Mouse (Mus musculus): ENCODE data around the gene Tmem104. TPM values are rescaled to one million over a fixed set of nuclear protein-coding genes. Genes with fewer than 3 reads are reported as not detected.

Tmem104 gene
- polyA plus RNA-seq, 1 experiment: 24.1 TPM

DNA sequence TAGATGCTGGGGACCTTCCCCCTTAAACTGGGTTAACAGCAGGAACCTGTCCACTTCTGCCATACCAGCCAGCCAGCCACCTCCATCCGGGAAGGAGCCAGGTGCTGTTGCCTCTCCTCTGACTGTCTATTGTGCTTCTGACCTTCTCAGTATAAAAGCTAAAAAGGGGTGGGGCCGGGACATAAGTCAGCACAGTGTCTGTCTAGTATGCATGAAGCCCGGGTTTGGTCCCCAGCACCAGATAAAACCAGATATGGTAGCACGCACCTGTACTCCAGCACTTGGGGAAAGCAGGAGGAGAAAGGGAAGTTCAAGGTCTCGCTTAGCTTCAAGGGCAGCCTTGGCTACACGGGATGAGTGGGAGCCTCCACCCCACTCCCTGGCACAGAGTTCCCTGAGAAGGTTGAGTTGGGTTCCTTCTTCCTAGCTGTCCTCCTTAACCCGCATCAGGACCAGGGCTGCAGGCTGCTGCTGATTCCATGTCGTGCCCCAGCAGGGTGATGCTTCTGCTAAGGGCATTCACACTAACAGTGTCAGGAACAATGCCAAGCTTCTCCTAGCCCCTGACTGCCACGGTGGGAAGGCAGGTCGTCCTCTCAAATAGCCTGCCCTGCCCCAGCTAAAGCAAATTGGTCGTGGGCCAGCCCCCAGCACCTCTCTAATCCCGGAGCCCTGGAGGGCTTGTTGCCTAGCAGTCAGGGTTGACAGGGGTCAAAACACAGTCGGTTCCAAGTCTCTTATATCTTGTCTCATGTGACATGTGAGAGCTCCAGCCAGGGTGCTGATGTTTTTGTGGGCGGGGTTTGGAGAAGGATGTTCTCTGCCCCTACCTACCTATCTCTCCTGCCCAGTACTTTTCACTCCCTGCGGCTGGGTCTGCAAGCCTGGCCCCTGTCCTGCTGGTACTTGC is 42.0 kb downstream of the Tmem104 start:
- DNase-seq: no peak
- Histone ChIP-seq H3K4me1 (replicated peaks; ENCODE audit: control insufficient read depth, insufficient read depth, low read length) (peaks cover 97% of the 10 kb centered on the region), H3K4me3 (ENCODE audit: control insufficient read depth, insufficient read depth, low read length) (no peak overlapping the region), H3K36me3 (ENCODE audit: control insufficient read depth, insufficient read depth, low read length) (no peaks in the 10 kb centered on the region), H3K27ac (ENCODE audit: control insufficient read depth, insufficient read depth, low read length) (peak overlapping the region; percentile 86; the same call in 1 of the 2 replicates), H3K27me3 (ENCODE audit: control insufficient read depth, insufficient read depth, low read length) (no peaks in the 10 kb centered on the region)
- WGBS: 72% methylated on average over 15 of the region's 15 CpGs
- no peak for TF ChIP-seq CTCF (IDR thresholded peaks at IDR 0.05; ENCODE audit: borderline replicate concordance, control insufficient read depth, extremely low read depth, insufficient read depth, low read length, poor library complexity)
- TF ChIP-seq POLR2A (IDR thresholded peaks at IDR 0.05; ENCODE audit: control insufficient read depth, extremely low read depth, insufficient read depth, low read length, poor library complexity): no peak

- Histone ChIP-seq H3K4me1 (replicated peaks; ENCODE audit: control insufficient read depth, insufficient read depth, low read length) (peaks cover 92% of the 10 kb centered on the region), H3K4me3 (ENCODE audit: control insufficient read depth, insufficient read depth, low read length) (peak overlapping the region; percentile 20)
These were observed 44.1 kb downstream of the Tmem104 start for GRCm38 (mm10) chr11:115231168-115231915.

GRCm38 (mm10) chr11:115231924-115232323 is 44.6 kb downstream of the Tmem104 start:
- no peak overlapping the region for H3K4me3 ChIP-seq (ENCODE audit: control insufficient read depth, insufficient read depth, low read length)
- TF ChIP-seq CTCF (IDR thresholded peaks at IDR 0.05; ENCODE audit: borderline replicate concordance, control insufficient read depth, extremely low read depth, insufficient read depth, low read length, poor library complexity): no peak
- no peak for TF ChIP-seq POLR2A (IDR thresholded peaks at IDR 0.05; ENCODE audit: control insufficient read depth, extremely low read depth, insufficient read depth, low read length, poor library complexity)
- DNase-seq: no peak
- no peaks in the 10 kb centered on the region for H3K36me3 ChIP-seq (ENCODE audit: control insufficient read depth, insufficient read depth, low read length)
- WGBS: 46% methylated on average over 9 of the region's 9 CpGs
- no peaks in the 10 kb centered on the region for H3K27me3 ChIP-seq (ENCODE audit: control insufficient read depth, insufficient read depth, low read length)
- H3K4me1 ChIP-seq (replicated peaks; ENCODE audit: control insufficient read depth, insufficient read depth, low read length): peaks cover 92% of the 10 kb centered on the region
- H3K27ac ChIP-seq (ENCODE audit: control insufficient read depth, insufficient read depth, low read length): peak overlapping the region; percentile 99

More at GRCm38 (mm10) chr11:115231168-115231915, 44.1 kb downstream of the Tmem104 start:
- Histone ChIP-seq H3K27me3 (ENCODE audit: control insufficient read depth, insufficient read depth, low read length) (no peaks in the 10 kb centered on the region), H3K36me3 (ENCODE audit: control insufficient read depth, insufficient read depth, low read length) (no peaks in the 10 kb centered on the region), H3K27ac (ENCODE audit: control insufficient read depth, insufficient read depth, low read length) (peak overlapping the region; percentile 99)
- 0 out of 2 replicates have a peak, but pooled peaks have one; percentile 30 for TF ChIP-seq POLR2A (IDR thresholded peaks at IDR 0.05; ENCODE audit: control insufficient read depth, extremely low read depth, insufficient read depth, low read length, poor library complexity)
- no peak for TF ChIP-seq CTCF (IDR thresholded peaks at IDR 0.05; ENCODE audit: borderline replicate concordance, control insufficient read depth, extremely low read depth, insufficient read depth, low read length, poor library complexity)
- DNase-seq: peak; percentile 79
- WGBS: 14% methylated on average over 14 of the region's 14 CpGs

GRCm38 (mm10) chr11:115232889-115233288 is 45.6 kb downstream of the Tmem104 start:
- Histone ChIP-seq H3K4me3 (ENCODE audit: control insufficient read depth, insufficient read depth, low read length) (no peak overlapping the region), H3K27ac (ENCODE audit: control insufficient read depth, insufficient read depth, low read length) (peak overlapping the region; percentile 99), H3K27me3 (ENCODE audit: control insufficient read depth, insufficient read depth, low read length) (no peaks in the 10 kb centered on the region), H3K4me1 (replicated peaks; ENCODE audit: control insufficient read depth, insufficient read depth, low read length) (peaks cover 87% of the 10 kb centered on the region), H3K36me3 (ENCODE audit: control insufficient read depth, insufficient read depth, low read length) (no peaks in the 10 kb centered on the region)
- DNase-seq: no peak
- 90% methylated on average over 5 of the region's 5 CpGs for WGBS
- TF ChIP-seq CTCF (IDR thresholded peaks at IDR 0.05; ENCODE audit: borderline replicate concordance, control insufficient read depth, extremely low read depth, insufficient read depth, low read length, poor library complexity) (no peak), POLR2A (IDR thresholded peaks at IDR 0.05; ENCODE audit: control insufficient read depth, extremely low read depth, insufficient read depth, low read length, poor library complexity) (no peak)

DNA sequence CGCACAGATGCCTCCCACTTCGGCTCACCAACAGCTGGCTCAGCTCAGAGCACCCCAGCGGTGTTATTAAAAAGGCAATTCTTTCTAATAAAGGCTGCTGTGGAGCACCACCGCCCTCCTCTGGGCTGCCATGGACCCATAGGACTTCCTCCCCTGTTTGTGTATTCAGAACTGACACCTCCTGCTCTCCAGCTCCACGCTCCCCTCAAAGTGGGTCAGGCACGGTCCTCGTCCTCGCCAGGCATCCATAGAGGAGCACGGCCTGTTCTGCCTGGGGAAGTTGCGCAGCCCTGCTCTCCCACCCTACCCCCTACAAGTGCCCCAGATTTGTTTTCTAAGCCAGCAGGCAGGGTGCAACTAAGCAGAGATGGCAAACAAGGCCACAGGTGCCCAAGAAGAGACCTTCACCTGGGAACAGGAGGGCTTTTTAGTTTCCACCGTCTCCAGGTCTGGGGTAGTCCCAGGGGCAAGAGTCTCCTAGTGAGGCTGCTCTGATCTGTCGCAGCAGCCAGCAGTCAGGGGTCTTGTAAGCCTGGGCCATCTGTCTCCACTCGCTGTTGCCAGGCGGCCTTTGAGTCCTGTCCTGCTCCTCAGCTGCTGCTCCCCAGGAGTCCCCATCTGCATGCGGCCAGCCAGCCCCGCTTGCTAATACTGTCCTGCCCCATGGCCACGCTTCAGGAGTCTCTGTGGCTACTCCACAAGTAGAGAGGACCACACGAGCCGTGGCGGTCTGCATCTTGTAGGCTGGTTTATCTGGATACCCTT is 46.4 kb downstream of the Tmem104 start:
- Histone ChIP-seq H3K36me3 (ENCODE audit: control insufficient read depth, insufficient read depth, low read length) (no peaks in the 10 kb centered on the region), H3K27ac (ENCODE audit: control insufficient read depth, insufficient read depth, low read length) (peak overlapping the region; percentile 99; the same call in 1 of the 2 replicates), H3K27me3 (ENCODE audit: control insufficient read depth, insufficient read depth, low read length) (no peaks in the 10 kb centered on the region), H3K4me3 (ENCODE audit: control insufficient read depth, insufficient read depth, low read length) (no peak overlapping the region), H3K4me1 (replicated peaks; ENCODE audit: control insufficient read depth, insufficient read depth, low read length) (peaks cover 79% of the 10 kb centered on the region)
- TF ChIP-seq CTCF (IDR thresholded peaks at IDR 0.05; ENCODE audit: borderline replicate concordance, control insufficient read depth, extremely low read depth, insufficient read depth, low read length, poor library complexity) (no peak), POLR2A (IDR thresholded peaks at IDR 0.05; ENCODE audit: control insufficient read depth, extremely low read depth, insufficient read depth, low read length, poor library complexity) (no peak)
- 94% methylated on average over 20 of the region's 20 CpGs for WGBS
- DNase-seq: no peak

Measured in thymus, adult 2 months (tissue).